Mouse (Mus musculus): ENCODE results near the gene Mprip. TPM values are rescaled to one million over a fixed set of nuclear protein-coding genes. Genes with fewer than 3 reads are reported as not detected.

Gene Mprip
- polyA plus RNA-seq, 1 experiment from 2014 or later: 63.4 TPM

DNA sequence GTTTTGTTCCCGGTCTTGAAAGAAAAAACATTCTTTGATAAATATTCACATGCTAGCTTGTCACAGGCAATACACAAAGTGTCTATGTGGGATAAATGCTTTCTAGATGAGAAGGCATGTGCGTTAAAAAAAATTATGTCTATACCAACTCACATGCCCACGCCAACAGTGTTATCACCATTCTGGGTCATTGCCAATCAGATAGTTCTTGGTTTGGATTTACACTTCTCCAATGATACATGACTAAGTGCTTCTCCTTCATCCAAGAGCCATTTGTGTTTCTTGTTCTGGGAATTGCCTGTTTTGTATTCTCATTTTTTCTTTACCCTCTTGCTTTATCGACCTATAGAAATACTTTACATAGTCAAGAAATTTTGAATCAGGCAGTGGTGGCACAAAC, 29.1 kb upstream of the Mprip start:
- Histone ChIP-seq H3K4me1 (ENCODE audit: control insufficient read depth, insufficient read depth, low read length) (no peaks in the 10 kb centered on the region), H3K4me2 (ENCODE audit: low read length) (no peak overlapping the region), H3K4me3 (ENCODE audit: low read depth, low read length) (no peak overlapping the region), H3K27ac (ENCODE audit: low read depth, low read length) (no peak overlapping the region), H3K27me3 (replicated peaks; ENCODE audit: control insufficient read depth, insufficient read depth, low read length) (no peaks in the 10 kb centered on the region), H3K36me3 (ENCODE audit: control insufficient read depth, insufficient read depth, low read length) (no peaks in the 10 kb centered on the region), H3K9me3 (replicated peaks; ENCODE audit: control insufficient read depth, low read length) (no peaks in the 10 kb centered on the region), H3K9ac (ENCODE audit: low read length) (no peak overlapping the region)
- DNase-seq (ENCODE audit: low spot score): no peak
- 87% methylated on average over 4 of the region's 4 CpGs for WGBS
- ATAC-seq: no peak

DNA sequence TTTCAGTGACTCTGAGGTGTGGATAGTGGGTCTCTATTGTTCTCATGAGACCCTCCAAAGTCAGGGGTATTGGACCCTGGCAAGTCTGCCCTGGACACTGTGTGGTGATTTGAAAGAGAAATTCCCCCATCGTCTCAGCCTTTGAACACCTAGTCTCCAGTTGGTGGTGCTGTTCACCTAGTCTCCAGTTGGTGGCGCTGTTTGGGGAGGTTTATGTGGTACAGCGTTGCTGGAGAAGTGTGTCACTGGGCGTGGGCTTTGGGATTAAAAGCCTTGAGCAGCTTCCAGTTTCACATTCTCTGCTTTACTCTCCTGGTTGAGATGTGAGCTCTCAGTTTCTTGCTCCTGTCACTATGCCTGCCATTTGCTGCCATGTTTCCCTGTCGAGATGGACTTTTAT, 28.1 kb upstream of the Mprip start:
- Histone ChIP-seq H3K9me3 (replicated peaks; ENCODE audit: control insufficient read depth, low read length) (no peaks in the 10 kb centered on the region), H3K9ac (ENCODE audit: low read length) (no peak overlapping the region), H3K4me2 (ENCODE audit: low read length) (no peak overlapping the region), H3K36me3 (ENCODE audit: control insufficient read depth, insufficient read depth, low read length) (no peaks in the 10 kb centered on the region), H3K4me3 (ENCODE audit: low read depth, low read length) (no peak overlapping the region), H3K27ac (ENCODE audit: low read depth, low read length) (no peak overlapping the region), H3K4me1 (ENCODE audit: control insufficient read depth, insufficient read depth, low read length) (no peaks in the 10 kb centered on the region), H3K27me3 (replicated peaks; ENCODE audit: control insufficient read depth, insufficient read depth, low read length) (no peaks in the 10 kb centered on the region)
- WGBS: 20% methylated on average over 5 of the region's 5 CpGs
- ATAC-seq (no peak), DNase-seq (ENCODE audit: low spot score) (peak; percentile 60)

DNA sequence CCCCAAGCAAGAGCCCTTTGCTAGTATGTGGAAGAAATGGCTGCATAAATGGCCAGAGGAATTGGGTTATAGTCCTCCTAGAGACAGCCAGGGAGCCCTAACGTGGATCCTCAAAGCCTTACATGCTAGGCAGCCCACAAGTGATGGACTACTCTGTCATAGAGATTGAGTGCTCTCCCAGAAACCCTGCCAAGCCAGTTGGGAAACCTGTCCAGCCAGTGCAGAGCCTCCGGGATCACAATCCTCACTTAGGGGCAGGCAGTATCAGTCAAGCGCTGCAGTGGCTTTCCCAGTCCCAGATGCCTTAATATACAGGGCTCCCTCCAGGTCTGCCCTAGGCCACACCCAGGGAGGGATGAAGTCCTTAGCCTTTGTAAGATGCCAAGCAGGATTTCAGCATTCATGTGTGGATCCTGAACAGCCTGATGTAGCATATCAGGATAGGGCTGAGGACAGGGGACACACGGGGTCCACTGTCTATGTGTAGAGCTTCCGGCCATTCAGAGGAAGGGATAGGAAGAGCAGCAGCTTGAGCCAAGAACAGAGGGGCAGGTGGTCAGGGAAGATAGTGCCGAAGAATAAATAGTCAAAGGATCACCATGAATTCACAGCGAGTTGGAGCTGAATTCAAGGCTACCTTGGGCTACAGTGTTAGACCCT, 27.0 kb upstream of the Mprip start:
- no peak overlapping the region for H3K4me2 ChIP-seq (ENCODE audit: low read length)
- H3K9ac ChIP-seq (ENCODE audit: low read length): no peak overlapping the region
- H3K4me1 ChIP-seq (ENCODE audit: control insufficient read depth, insufficient read depth, low read length): no peaks in the 10 kb centered on the region
- no peaks in the 10 kb centered on the region for H3K27me3 ChIP-seq (replicated peaks; ENCODE audit: control insufficient read depth, insufficient read depth, low read length)
- H3K27ac ChIP-seq (ENCODE audit: low read depth, low read length): no peak overlapping the region
- no peak for DNase-seq (ENCODE audit: low spot score)
- 87% methylated on average over 7 of the region's 7 CpGs for WGBS
- H3K9me3 ChIP-seq (replicated peaks; ENCODE audit: control insufficient read depth, low read length): no peaks in the 10 kb centered on the region
- no peak overlapping the region for H3K4me3 ChIP-seq (ENCODE audit: low read depth, low read length)
- no peak for ATAC-seq
- H3K36me3 ChIP-seq (ENCODE audit: control insufficient read depth, insufficient read depth, low read length): no peaks in the 10 kb centered on the region

DNA sequence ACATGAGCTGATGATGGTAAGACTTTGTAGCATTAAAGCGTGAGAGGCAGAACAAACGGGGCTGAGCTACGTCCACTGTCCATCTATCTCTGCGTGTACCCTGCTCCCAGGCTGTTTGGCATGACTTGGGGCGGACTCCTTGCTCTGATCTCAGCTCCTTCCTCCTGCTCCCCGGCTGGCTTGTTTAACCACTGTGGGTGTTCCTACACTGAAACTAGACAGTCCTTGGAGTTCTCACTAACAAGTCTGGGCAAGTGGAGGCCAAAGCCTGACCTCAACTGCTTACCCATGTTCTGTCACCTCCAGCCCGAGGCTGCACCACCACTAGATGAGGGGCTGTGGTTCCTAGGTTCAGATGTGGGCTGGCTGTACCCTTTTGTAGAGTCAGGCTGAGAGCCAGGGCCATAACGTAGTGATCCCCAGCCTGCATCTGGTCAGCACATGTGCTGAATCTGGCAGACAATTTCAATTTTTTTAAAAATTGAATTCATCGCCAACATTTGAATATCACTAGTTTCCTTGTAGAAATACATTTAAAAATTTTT, 25.8 kb upstream of the Mprip start:
- WGBS: 89% methylated on average over 9 of the region's 9 CpGs
- no peaks in the 10 kb centered on the region for H3K36me3 ChIP-seq (ENCODE audit: control insufficient read depth, insufficient read depth, low read length)
- no peaks in the 10 kb centered on the region for H3K4me1 ChIP-seq (ENCODE audit: control insufficient read depth, insufficient read depth, low read length)
- no peaks in the 10 kb centered on the region for H3K27me3 ChIP-seq (replicated peaks; ENCODE audit: control insufficient read depth, insufficient read depth, low read length)
- DNase-seq (ENCODE audit: low spot score) (no peak), ATAC-seq (no peak)
- no peak overlapping the region for H3K9ac ChIP-seq (ENCODE audit: low read length)
- H3K4me3 ChIP-seq (ENCODE audit: low read depth, low read length): no peak overlapping the region
- no peak overlapping the region for H3K4me2 ChIP-seq (ENCODE audit: low read length)
- no peak overlapping the region for H3K27ac ChIP-seq (ENCODE audit: low read depth, low read length)
- H3K9me3 ChIP-seq (replicated peaks; ENCODE audit: control insufficient read depth, low read length): no peaks in the 10 kb centered on the region

DNA sequence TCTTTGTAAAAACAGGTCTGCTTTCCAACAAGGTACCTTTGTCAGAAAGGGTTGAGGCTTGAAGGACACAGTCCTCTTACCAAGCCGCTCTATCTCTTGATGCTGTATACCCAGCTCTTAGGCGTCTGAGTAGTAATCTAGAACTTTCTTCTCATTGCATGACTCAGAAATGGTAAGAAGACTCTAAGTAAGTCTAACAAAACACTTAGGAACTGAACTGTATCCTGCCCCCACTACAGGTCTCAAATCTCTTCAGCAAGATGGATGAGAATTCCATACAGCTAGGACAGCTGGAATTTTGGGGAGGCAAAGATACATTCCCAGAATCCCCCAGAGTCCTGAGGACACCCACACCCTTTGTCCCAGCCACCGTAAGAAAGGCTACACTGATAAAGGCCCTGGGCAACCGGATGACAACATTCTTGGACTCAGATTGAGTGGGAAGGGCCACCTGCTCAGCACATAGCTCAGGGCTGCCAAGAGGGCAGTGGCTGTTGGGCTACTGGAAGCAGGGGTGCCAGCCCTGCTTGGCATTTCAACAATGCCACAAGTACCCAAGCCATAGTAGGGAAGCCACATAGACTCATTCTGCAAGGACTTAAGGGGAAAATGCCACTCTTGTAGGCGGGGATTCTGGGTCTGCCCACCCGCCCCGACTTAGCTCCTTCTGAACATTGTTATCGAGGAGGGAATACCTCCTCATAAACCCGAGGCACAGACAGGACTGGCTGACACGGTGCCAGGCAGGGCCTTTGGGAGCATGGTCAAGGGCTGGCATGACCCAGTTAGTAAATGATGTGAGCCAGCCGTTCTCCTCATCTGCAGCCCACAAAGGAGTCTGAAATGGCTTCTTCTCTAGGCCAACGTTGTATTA, 25.0 kb upstream of the Mprip start:
- Histone ChIP-seq H3K9ac (ENCODE audit: low read length) (no peak overlapping the region), H3K9me3 (replicated peaks; ENCODE audit: control insufficient read depth, low read length) (no peaks in the 10 kb centered on the region), H3K4me2 (ENCODE audit: low read length) (no peak overlapping the region), H3K36me3 (ENCODE audit: control insufficient read depth, insufficient read depth, low read length) (no peaks in the 10 kb centered on the region), H3K4me3 (ENCODE audit: low read depth, low read length) (no peak overlapping the region), H3K4me1 (ENCODE audit: control insufficient read depth, insufficient read depth, low read length) (no peaks in the 10 kb centered on the region), H3K27ac (ENCODE audit: low read depth, low read length) (no peak overlapping the region), H3K27me3 (replicated peaks; ENCODE audit: control insufficient read depth, insufficient read depth, low read length) (no peaks in the 10 kb centered on the region)
- WGBS: 77% methylated on average over 12 of the region's 12 CpGs
- no peak for DNase-seq (ENCODE audit: low spot score)
- ATAC-seq: no peak

DNA sequence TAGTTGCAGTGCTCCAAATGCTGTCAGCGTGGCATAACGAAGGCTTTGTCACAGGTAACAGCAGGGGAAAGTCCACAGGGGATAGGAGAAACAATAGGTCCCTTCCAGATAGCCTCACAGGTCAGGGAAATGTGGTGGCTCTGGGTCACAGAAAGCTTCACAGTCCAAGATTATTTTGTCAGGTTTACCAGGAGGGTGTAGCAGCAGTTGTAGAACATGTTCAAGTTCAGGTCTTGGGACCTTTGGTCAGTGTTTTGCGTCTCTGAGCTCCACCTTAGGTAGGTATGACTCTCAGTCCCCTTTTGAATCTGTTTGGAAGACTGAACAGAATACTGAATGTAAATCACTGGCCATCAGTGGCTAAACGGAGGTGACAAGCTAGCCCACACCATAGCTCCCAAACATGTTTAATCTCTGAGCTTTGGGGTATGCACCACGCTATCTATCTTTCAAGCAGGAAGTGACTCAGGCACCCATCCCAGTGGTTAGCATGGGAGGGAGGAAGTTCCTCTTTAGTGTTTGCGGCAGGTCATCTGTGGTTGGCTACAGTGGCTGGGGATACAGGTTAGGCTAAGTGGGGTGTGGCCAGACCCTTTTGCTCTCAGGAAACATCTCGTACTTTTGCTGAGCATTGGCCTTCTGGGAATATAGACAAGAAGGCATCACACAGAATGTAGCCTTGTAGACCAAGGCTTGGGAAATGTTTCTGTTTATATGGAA, 24.2 kb upstream of the Mprip start:
- Histone ChIP-seq H3K27ac (ENCODE audit: low read depth, low read length) (no peak overlapping the region), H3K4me3 (ENCODE audit: low read depth, low read length) (no peak overlapping the region), H3K4me1 (ENCODE audit: control insufficient read depth, insufficient read depth, low read length) (no peaks in the 10 kb centered on the region), H3K9me3 (replicated peaks; ENCODE audit: control insufficient read depth, low read length) (no peaks in the 10 kb centered on the region), H3K27me3 (replicated peaks; ENCODE audit: control insufficient read depth, insufficient read depth, low read length) (no peaks in the 10 kb centered on the region), H3K36me3 (ENCODE audit: control insufficient read depth, insufficient read depth, low read length) (no peaks in the 10 kb centered on the region), H3K9ac (ENCODE audit: low read length) (no peak overlapping the region), H3K4me2 (ENCODE audit: low read length) (no peak overlapping the region)
- DNase-seq (ENCODE audit: low spot score): no peak
- 74% methylated on average over 7 of the region's 7 CpGs for WGBS
- ATAC-seq: no peak

DNA sequence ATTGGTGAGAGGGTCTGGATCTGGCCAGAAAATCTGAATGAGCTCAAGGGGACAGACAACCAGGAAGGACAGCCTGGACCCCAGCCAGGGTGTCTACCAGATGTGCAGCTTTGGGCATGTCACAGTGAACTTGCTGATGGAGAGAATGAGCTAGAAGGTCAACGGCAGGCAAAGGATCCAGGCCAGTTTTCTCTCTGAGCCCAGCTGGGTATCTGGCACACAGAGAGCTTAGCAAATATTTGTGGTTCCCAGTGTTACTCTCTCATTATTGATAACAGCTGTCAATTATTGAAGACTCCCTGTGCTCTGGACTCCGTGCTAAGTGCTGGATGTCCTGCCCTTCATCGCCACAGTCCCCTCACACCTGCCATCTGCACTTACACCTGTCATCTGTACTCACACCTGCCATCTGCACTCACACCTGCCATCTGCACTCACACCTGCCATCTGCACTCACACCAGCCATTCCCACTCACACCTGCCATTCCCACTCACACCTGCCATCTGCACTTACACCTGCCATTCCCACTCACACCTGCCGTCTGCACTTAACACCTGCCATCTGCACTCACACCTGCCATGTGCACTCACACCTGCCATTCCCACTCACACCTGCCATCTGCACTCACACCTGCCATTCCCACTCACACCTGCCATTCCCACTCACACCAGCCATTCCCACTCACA, 21.0 kb upstream of the Mprip start:
- H3K27ac ChIP-seq (ENCODE audit: low read depth, low read length): no peak overlapping the region
- no peak overlapping the region for H3K4me2 ChIP-seq (ENCODE audit: low read length)
- no peak overlapping the region for H3K4me3 ChIP-seq (ENCODE audit: low read depth, low read length)
- no peak overlapping the region for H3K9ac ChIP-seq (ENCODE audit: low read length)
- ATAC-seq (no peak), DNase-seq (ENCODE audit: low spot score) (no peak)
- no peaks in the 10 kb centered on the region for H3K27me3 ChIP-seq (replicated peaks; ENCODE audit: control insufficient read depth, insufficient read depth, low read length)
- H3K36me3 ChIP-seq (ENCODE audit: control insufficient read depth, insufficient read depth, low read length): no peaks in the 10 kb centered on the region
- no peaks in the 10 kb centered on the region for H3K9me3 ChIP-seq (replicated peaks; ENCODE audit: control insufficient read depth, low read length)
- WGBS: 87% methylated on average over 4 of the region's 4 CpGs
- H3K4me1 ChIP-seq (ENCODE audit: control insufficient read depth, insufficient read depth, low read length): no peaks in the 10 kb centered on the region

DNA sequence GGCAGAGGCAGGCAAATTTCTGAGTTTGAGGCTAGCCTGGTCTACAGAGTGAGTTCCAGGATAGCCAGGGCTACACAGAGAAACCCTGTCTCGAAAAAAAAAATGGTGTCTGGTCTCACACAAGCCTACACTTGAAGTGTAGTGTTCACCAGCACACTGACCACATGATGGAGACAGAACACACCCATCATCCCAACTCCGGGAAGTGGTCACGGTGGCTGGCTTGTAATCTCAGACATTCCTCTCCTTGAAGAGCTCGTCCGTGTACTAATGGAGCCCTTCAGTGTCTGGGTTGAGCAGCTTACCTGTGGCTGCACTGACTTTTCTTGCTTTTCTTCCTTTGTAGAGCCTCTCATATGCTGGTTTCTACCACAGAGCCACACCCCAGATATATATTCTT, 19.9 kb upstream of the Mprip start:
- H3K27ac ChIP-seq (ENCODE audit: low read depth, low read length): no peak overlapping the region
- DNase-seq (ENCODE audit: low spot score) (no peak), ATAC-seq (no peak)
- no peaks in the 10 kb centered on the region for H3K27me3 ChIP-seq (replicated peaks; ENCODE audit: control insufficient read depth, insufficient read depth, low read length)
- no peak overlapping the region for H3K4me3 ChIP-seq (ENCODE audit: low read depth, low read length)
- no peak overlapping the region for H3K9ac ChIP-seq (ENCODE audit: low read length)
- no peak overlapping the region for H3K4me2 ChIP-seq (ENCODE audit: low read length)
- 87% methylated on average over 5 of the region's 5 CpGs for WGBS
- H3K4me1 ChIP-seq (ENCODE audit: control insufficient read depth, insufficient read depth, low read length): no peaks in the 10 kb centered on the region
- no peaks in the 10 kb centered on the region for H3K36me3 ChIP-seq (ENCODE audit: control insufficient read depth, insufficient read depth, low read length)
- H3K9me3 ChIP-seq (replicated peaks; ENCODE audit: control insufficient read depth, low read length): no peaks in the 10 kb centered on the region

All from forebrain, embryonic 14.5 days (tissue).